Mouse (Mus musculus): ENCODE results near the gene Kiss1r.

Kiss1r gene

GRCm38 (mm10) chr10:79897316-79898245 lies 19.2 kb upstream of the Kiss1r start:
- no peak for DNase-seq (ENCODE audit: low spot score in 2 of 2)

- peak; percentile 86 to 92 for DNase-seq (ENCODE audit: low spot score in 2 of 2)
Measured at GRCm38 (mm10) chr10:79900951-79901410, 15.8 kb upstream of the Kiss1r start.

GRCm38 (mm10) chr10:79906712-79907111 lies 10.1 kb upstream of the Kiss1r start:
- DNase-seq (ENCODE audit: low spot score in 2 of 2), result no peak

GRCm38 (mm10) chr10:79907415-79907814 lies 9.4 kb upstream of the Kiss1r start:
- no peak for DNase-seq (ENCODE audit: low spot score in 2 of 2)

GRCm38 (mm10) chr10:79908167-79909091 lies 8.3 kb upstream of the Kiss1r start, which contains the start of gene Med16:
Gene Med16 (minus strand): TSS chr10:79908923.
- peak; percentile 92 to 95 for DNase-seq (ENCODE audit: low spot score in 2 of 2)

GRCm38 (mm10) chr10:79909092-79909922 lies 7.5 kb upstream of the Kiss1r start:
- peak in 1 of 2 experiments; percentile 59 for DNase-seq (ENCODE audit: low spot score in 2 of 2)

- DNase-seq (ENCODE audit: low spot score in 2 of 2), result no peak
Measured at GRCm38 (mm10) chr10:79910556-79910955, 6.2 kb upstream of the Kiss1r start, which contains the start of gene Gm26602. Gene Gm26602 (plus strand): TSS chr10:79910856.

GRCm38 (mm10) chr10:79912412-79912811 lies 4.4 kb upstream of the Kiss1r start:
- no peak for DNase-seq (ENCODE audit: low spot score in 2 of 2)

- no peak for DNase-seq (ENCODE audit: low spot score in 2 of 2)
Measured at GRCm38 (mm10) chr10:79914131-79914947, 2.4 kb upstream of the Kiss1r start.

GRCm38 (mm10) chr10:79914948-79915596 lies 1.7 kb upstream of the Kiss1r start:
- DNase-seq (ENCODE audit: low spot score in 2 of 2), result no peak

- no peak for DNase-seq (ENCODE audit: low spot score in 2 of 2)
Measured at GRCm38 (mm10) chr10:79916081-79916480, 690 bp upstream of the Kiss1r start.

GRCm38 (mm10) chr10:79917532-79918100 lies 845 bp downstream of the Kiss1r start:
- no peak for DNase-seq (ENCODE audit: low spot score in 2 of 2)

- no peak for DNase-seq (ENCODE audit: low spot score in 2 of 2)
Measured at GRCm38 (mm10) chr10:79918231-79919078, 1.7 kb downstream of the Kiss1r start.

- DNase-seq (ENCODE audit: low spot score in 2 of 2), result no peak
Measured at GRCm38 (mm10) chr10:79919251-79919849, 2.6 kb downstream of the Kiss1r start.

- no peak for DNase-seq (ENCODE audit: low spot score in 2 of 2)
Measured at GRCm38 (mm10) chr10:79920056-79920890, 3.5 kb downstream of the Kiss1r start.

GRCm38 (mm10) chr10:79920958-79921535 lies 4.3 kb downstream of the Kiss1r start, which contains the start of gene R3hdm4:
Gene R3hdm4 (minus strand): TSS chr10:79921208.
- DNase-seq (ENCODE audit: low spot score in 2 of 2), result no peak

- DNase-seq (ENCODE audit: low spot score in 2 of 2), result no peak
Measured at GRCm38 (mm10) chr10:79921572-79921971, 4.8 kb downstream of the Kiss1r start.
